In genomic region chr15:52160181-52161088, GRCm38 (mm10) we compare ENCODE assay signal across 8 mouse cellular contexts.
A peak's percentile ranks its signal among the peaks of the same experiment; 100 is the strongest.
DNase-seq lines count a peak whose midpoint lies in the region; ATAC-seq and TF ChIP-seq lines count a peak whose summit lies in the region.

No protein-coding gene starts in this region.

- H3K27ac ChIP-seq in heart, embryonic 14.5 days (replicated peaks in 1 of 2; ENCODE audit: control insufficient read depth in 1 of 2, insufficient read depth in 1 of 2, low read depth in 2 of 2, low read length in 2 of 2) = no peak overlapping the region
- no peak overlapping the region for H3K27ac ChIP-seq in liver, embryonic 11.5 days (ENCODE audit: low read depth, low read length)
- 0 out of 2 replicates have a peak overlapping the region, but pooled peaks have one; percentile 45 for H3K27ac ChIP-seq in neural tube, embryonic 14.5 days (ENCODE audit: low read depth, low read length)

- H3K4me2 ChIP-seq in heart, embryonic 14.5 days (ENCODE audit: low read length) = peak overlapping the region; percentile 53
- 0 out of 2 replicates have a peak overlapping the region, but pooled peaks have one; percentile 15 for H3K4me2 ChIP-seq in liver, embryonic 11.5 days
- H3K4me2 ChIP-seq in neural tube, embryonic 14.5 days (ENCODE audit: low read depth, low read length) = peak overlapping the region; percentile 37

- H3K9ac ChIP-seq in heart, embryonic 14.5 days (ENCODE audit: low read length) = peak overlapping the region; percentile 44; the same call in 1 of the 2 replicates
- H3K9ac ChIP-seq in liver, embryonic 11.5 days (ENCODE audit: low read depth, low read length) = no peak overlapping the region
- H3K9ac ChIP-seq in neural tube, embryonic 14.5 days (replicated peaks; ENCODE audit: low read depth, low read length) = peak overlapping the region; percentile 39

- peak; percentile 95 for DNase-seq in brain, embryonic 14.5 days (ENCODE audit: low read depth)
- DNase-seq in kidney, postnatal 10 days = peak; percentile 86
- DNase-seq in liver, embryonic 11.5 days (ENCODE audit: low spot score) = peak; percentile 68
- DNase-seq in thymus, postnatal 36 days = peak; percentile 14 to 22

- 15% methylated on average over 18 of the region's 18 CpGs for WGBS in heart, embryonic 14.5 days
- 29% methylated on average over 18 of the region's 18 CpGs for WGBS in liver, embryonic 11.5 days
- WGBS in neural tube, embryonic 14.5 days = 15% methylated on average over 18 of the region's 18 CpGs

- TF ChIP-seq POLR2A in brain, embryonic 14.5 days (IDR thresholded peaks at IDR 0.05; ENCODE audit: borderline replicate concordance, extremely low read depth, insufficient read depth, insufficient read length, poor library complexity, severe bottlenecking) = no peak

- peak; percentile 69 for ATAC-seq in erythroid progenitor cell, adult 5-6 weeks (replicated peaks; ENCODE audit: low FRiP score, poor library complexity, severe bottlenecking)
- ATAC-seq in heart, embryonic 14.5 days (ENCODE audit: insufficient number of reproducible peaks, insufficient read depth, low FRiP score, low read depth) = no peak
- peak; percentile 78; the same call in 1 of the 2 replicates for ATAC-seq in liver, embryonic 11.5 days (replicated peaks; ENCODE audit: low FRiP score)
- peak; percentile 94 for ATAC-seq in neural tube, embryonic 14.5 days (ENCODE audit: low read depth)

- 0 out of 2 replicates have a peak, but pooled peaks cover 9% of the 10 kb centered on the region for H3K27me3 ChIP-seq in E14TG2a.4 (ENCODE audit: insufficient read depth, low read length)
- no peaks in the 10 kb centered on the region; the same call in 1 of the 2 replicates for H3K27me3 ChIP-seq in heart, embryonic 14.5 days (ENCODE audit: control insufficient read depth, insufficient read depth, low read length)
- H3K27me3 ChIP-seq in liver, embryonic 11.5 days (replicated peaks; ENCODE audit: control insufficient read depth, insufficient read depth, low read length) = no peaks in the 10 kb centered on the region
- no peaks in the 10 kb centered on the region for H3K27me3 ChIP-seq in neural tube, embryonic 14.5 days (ENCODE audit: control insufficient read depth, insufficient read depth, low read length)

- no peaks in the 10 kb centered on the region for H3K9me3 ChIP-seq in E14TG2a.4 (ENCODE audit: low read length)
- no peaks in the 10 kb centered on the region for H3K9me3 ChIP-seq in heart, embryonic 14.5 days (ENCODE audit: control insufficient read depth, low read length)
- no peaks in the 10 kb centered on the region for H3K9me3 ChIP-seq in liver, embryonic 11.5 days (ENCODE audit: control insufficient read depth, low read length)
- no peaks in the 10 kb centered on the region for H3K9me3 ChIP-seq in neural tube, embryonic 14.5 days (ENCODE audit: control insufficient read depth, low read length)

- H3K4me3 ChIP-seq in E14TG2a.4 (replicated peaks; ENCODE audit: low read length) = no peak overlapping the region
- peak overlapping the region in 1 of 2 experiments; percentile 10; a peak in 3 of 4 replicates for H3K4me3 ChIP-seq in heart, embryonic 14.5 days (ENCODE audit: control insufficient read depth in 1 of 2, insufficient read depth in 1 of 2, low read depth in 1 of 2, low read length in 2 of 2)
- no peak overlapping the region for H3K4me3 ChIP-seq in liver, embryonic 11.5 days (ENCODE audit: low read depth, low read length)
- peak overlapping the region; percentile 3; the same call in 1 of the 2 replicates for H3K4me3 ChIP-seq in neural tube, embryonic 14.5 days (ENCODE audit: low read depth, low read length)

- no peaks in the 10 kb centered on the region for H3K36me3 ChIP-seq in E14TG2a.4 (ENCODE audit: insufficient read depth, low read length)
- H3K36me3 ChIP-seq in heart, embryonic 14.5 days (ENCODE audit: control insufficient read depth, insufficient read depth, low read length) = no peaks in the 10 kb centered on the region
- H3K36me3 ChIP-seq in liver, embryonic 11.5 days (ENCODE audit: control insufficient read depth, insufficient read depth, low read length) = no peaks in the 10 kb centered on the region
- H3K36me3 ChIP-seq in neural tube, embryonic 14.5 days (ENCODE audit: control insufficient read depth, insufficient read depth, low read length) = no peaks in the 10 kb centered on the region

- peak; percentile 70 for TF ChIP-seq CTCF in E14TG2a.4 (conservative IDR thresholded peaks at IDR 0.05; ENCODE audit: low read length)
- peak; percentile 99 for TF ChIP-seq CTCF in brain, embryonic 14.5 days (IDR thresholded peaks at IDR 0.05; ENCODE audit: borderline replicate concordance, extremely low read depth, insufficient read depth, insufficient read length)

- H3K4me1 ChIP-seq in E14TG2a.4 (replicated peaks; ENCODE audit: low read depth, low read length) = no peaks in the 10 kb centered on the region
- H3K4me1 ChIP-seq in heart, embryonic 14.5 days (ENCODE audit: control insufficient read depth in 2 of 2, insufficient read depth in 2 of 2, low read length in 2 of 2) = peaks cover 4 to 5% of the 10 kb centered on the region in 2 experiments; a peak in 3 of 4 replicates
- H3K4me1 ChIP-seq in liver, embryonic 11.5 days (replicated peaks; ENCODE audit: control insufficient read depth, insufficient read depth, low read length) = no peaks in the 10 kb centered on the region
- H3K4me1 ChIP-seq in neural tube, embryonic 14.5 days (ENCODE audit: control insufficient read depth, insufficient read depth, low read length) = peaks cover 7% of the 10 kb centered on the region; the same call in 1 of the 2 replicates

Comparison
In these comparisons a context has a peak if more than half of its experiments do, and no peak if none do; other contexts are left out.
1. DNase-seq: peak in every context shown above with its lines; median percentile 95 in brain, embryonic 14.5 days; 86 in kidney, postnatal 10 days; 68 in liver, embryonic 11.5 days; 18 in thymus, postnatal 36 days.